Mouse (Mus musculus) left cerebral cortex, adult 11 months (tissue): ENCODE data around the gene Hoxc5.

ENCODE experiments used
- DNase-seq: peaks from one replicate; pipeline ENCODE4 v3.0.0; 2022; ENCODE audit warnings: low spot score

The Hoxc5 gene

DNA sequence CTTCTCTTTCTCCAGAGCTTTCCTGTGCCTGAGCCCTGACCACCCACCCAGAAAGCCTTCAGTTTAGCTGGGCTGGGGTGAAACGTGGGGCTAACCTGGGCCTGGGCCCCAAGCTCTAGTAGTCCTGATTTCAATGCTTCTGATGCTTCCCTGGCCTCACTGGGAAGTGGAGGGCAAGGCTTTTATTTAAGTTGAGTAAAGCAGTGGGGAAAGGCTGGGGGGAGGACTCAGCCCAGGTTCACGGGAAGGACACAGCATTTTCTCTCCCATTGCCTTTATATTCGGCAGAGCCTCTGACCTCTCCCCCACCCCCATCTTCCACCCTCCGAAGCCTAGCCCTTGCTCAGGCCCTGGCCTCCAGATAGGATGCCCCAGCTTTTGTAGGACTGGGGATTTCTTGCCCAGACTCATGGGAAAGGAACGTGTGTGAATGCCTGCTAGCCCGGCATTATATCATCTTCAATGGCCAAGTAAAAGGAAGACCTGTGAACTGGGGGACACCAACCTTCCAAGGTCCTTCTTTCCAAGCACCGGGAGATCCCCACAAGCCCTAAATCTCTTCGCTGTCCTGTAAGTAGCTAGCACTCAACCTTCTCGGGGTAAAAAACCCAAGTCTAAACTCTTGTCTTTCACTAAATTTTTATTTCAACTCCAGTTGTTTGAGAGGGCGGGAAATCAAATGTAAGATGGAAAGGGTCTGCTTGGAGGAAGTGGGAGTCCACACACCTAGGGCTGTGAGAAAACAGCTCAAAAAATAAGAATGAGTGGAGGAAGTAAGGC, 71.6 kb downstream of the Hoxc5 start:
- DNase-seq, result no peak

DNA sequence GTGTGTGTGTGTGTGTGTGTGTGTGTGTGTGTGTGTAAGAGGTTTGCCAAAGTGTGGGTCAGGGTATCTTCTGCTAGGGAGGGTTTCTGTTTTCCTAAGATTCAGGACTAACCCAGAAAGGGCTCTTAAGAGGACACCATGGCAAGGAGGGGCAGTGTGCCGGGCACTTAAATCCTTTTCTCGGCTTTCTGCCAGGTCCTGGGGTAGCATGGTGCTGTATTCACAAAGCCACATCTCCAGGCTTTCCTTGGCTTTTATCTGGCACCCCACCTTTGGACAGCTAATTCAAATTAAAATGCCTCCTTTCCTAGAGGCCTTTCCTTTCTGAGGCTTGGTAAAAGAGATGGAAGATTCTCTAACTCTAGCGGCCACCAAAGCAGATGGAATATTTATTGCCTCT, 72.4 kb downstream of the Hoxc5 start:
- DNase-seq, result no peak

- DNase-seq, result no peak
Measured at GRCm38 (mm10) chr15:103040601-103041000, 73.4 kb downstream of the Hoxc5 start.

GRCm38 (mm10) chr15:103041613-103042012, 74.4 kb downstream of the Hoxc5 start:
- DNase-seq, result no peak

- DNase-seq, result no peak
Measured at GRCm38 (mm10) chr15:103042209-103042608, 75.0 kb downstream of the Hoxc5 start.

DNA sequence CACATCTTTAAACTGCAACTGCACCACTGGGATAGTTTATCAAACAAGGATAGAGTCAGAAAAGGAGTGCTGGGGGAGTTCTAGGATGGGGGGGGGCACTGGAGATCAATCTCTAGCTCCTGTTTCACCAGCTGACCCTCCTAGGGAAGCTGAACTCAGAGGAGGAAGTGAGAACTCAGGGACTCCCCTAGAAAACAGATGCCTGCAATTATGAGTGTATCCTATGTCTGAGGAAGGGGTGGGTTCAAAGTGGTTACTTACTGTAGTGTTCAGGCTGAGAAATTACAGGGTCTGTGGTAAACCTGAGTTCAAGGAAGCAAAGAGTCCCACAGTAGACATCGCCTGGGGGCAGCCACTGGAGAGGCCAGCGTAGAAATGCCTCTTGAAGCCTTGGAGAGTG, 84.4 kb downstream of the Hoxc5 start:
- DNase-seq, result no peak

GRCm38 (mm10) chr15:103053210-103053609, 86.0 kb downstream of the Hoxc5 start:
- no peak for DNase-seq

DNA sequence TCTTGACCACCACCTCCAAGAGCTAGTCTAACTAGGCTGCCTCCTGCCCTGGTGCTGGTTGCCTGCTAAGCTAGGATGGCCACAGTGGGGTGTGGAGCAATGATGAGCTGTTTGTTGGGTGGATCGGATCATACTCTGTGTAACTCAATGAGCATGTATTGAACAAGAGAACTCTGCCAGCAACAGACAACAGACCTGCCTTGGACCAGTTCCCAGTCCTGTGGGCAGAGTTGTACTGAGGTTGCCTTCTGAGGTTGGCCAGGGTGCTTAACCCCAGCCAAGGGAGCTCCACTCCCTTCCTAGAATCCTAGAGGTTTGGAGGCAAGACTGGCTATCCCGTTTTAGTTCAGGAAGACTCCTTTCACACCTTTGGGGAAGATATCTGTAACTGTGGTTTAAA, 89.2 kb downstream of the Hoxc5 start:
- DNase-seq, result no peak

DNA sequence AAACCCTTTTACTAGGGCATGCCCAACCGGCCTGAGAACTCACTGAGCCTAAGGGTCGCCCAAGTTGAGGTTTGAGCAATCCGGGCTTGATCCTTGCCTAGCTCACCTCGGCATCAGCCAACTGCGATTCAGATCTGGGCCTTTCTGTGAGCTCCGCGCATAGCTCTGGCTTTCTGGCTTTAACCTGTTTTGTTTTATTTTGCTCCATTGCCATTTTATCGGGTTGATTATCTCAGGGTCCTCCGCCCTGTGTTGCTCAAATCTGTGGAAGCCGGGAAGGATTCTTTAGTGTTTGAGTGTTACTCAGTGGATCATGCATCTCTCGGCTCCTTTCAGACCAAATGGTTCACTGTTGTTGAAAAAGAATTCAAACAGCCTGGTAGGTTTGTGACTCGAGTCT, 91.5 kb downstream of the Hoxc5 start:
- no peak for DNase-seq

DNA sequence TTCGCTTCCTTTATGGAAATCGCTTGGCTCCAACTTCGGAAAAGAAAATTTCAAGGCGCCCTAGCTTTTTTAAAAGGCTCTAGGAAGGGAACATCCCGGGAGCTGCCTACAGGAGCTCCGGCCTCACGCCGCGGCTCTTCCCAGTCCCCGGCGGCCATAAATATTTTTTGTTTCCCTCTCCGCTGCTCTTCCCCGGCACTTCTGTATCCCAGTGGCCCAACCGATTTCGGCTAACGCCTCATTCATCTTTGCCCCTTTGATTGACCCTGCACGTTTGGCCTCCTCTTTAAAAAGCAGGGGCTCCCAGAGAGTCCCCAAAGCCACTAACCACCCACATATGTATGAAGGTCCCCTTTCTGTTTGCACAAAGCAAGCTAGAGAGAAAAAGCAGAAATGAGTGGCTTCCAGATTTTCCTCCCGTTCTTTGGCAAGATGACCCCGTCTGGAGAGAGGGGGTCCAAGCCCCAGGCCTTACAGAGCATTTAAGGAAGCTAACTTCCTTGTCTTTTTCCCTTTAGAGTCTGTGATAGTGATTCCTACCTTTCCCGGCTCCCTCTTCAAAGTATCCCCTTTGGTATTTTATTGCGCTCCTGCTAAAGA, 92.2 kb downstream of the Hoxc5 start:
- DNase-seq, result no peak

- no peak for DNase-seq
Measured at GRCm38 (mm10) chr15:103060021-103060340, 92.7 kb downstream of the Hoxc5 start.

GRCm38 (mm10) chr15:103060341-103061130, 93.3 kb downstream of the Hoxc5 start:
- DNase-seq, result no peak

DNA sequence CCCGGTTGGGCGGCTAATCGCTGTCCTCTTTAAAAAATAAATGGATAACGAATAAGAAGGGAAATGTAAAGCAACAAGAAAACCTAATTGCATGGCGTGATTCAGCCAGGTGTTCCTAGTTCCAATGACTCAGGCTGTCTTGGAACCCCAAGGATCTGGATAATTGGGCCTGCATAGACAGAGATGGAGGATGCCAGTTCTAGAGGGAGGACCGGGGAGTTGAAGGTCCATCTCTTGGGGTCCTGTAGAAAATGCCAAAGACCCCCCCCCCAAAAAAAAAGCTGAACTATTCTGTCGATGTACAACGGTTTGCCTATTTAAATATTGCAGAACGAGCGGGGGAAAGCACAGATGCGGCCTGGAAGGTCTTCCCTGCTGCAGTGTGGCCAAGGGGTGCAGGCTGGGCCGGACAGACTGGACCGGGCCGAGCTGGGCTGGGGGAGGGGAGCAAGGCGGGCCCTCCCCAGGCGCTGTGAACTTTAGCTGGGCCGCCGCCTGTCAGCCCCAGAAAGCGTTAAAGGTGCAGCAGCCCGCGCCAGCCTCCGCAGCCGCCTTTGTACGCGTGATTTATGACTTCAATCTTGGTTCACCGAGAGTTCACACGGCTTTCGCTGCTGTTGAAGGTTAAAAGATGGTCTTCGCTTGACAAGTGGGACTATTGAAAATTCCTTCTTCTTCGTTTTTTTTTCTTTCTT, 94.0 kb downstream of the Hoxc5 start:
- no peak for DNase-seq

- DNase-seq, result no peak
Measured at GRCm38 (mm10) chr15:103061988-103062387, 94.7 kb downstream of the Hoxc5 start.

GRCm38 (mm10) chr15:103065642-103066041, 98.4 kb downstream of the Hoxc5 start:
- no peak for DNase-seq
